ENCODE assay signal across 12 mouse cellular contexts in genomic region chr17:88381106-88381505, GRCm38 (mm10). TPM values are rescaled to one million over a fixed set of nuclear protein-coding genes. Genes with fewer than 3 reads are reported as not detected.
DNase-seq lines count a peak whose midpoint lies in the region; ATAC-seq and TF ChIP-seq lines count a peak whose summit lies in the region.
"Had no signal": no experiment of that assay in that cellular context is flagged by ENCODE, and none has a peak within 500 bp of the region (broad histone marks: within the 10 kb centered on the region; RNA-seq: fewer than 3 reads in every experiment).

No protein-coding gene starts in this region.

- no peaks in the 10 kb centered on the region for H3K36me3 ChIP-seq in testis, adult 2 months (ENCODE audit: control insufficient read depth, insufficient read depth, low read length)
- H3K36me3 ChIP-seq: embryonic facial prominence, embryonic 13.5 days; neural tube, embryonic 15.5 days had no signal

- no peak for TF ChIP-seq POLR2A in testis, adult 2 months (IDR thresholded peaks at IDR 0.05; ENCODE audit: control insufficient read depth, low read depth, low read length)

- H3K4me3 ChIP-seq in testis, adult 2 months (ENCODE audit: control insufficient read depth, low read depth, low read length): no peak overlapping the region
- H3K4me3 ChIP-seq: embryonic facial prominence, embryonic 13.5 days; neural tube, embryonic 15.5 days had no signal

- ATAC-seq in activated CD4-positive, CD25-positive, alpha-beta regulatory T cell, adult 4 months: no peak
- ATAC-seq: hindbrain, postnatal 0 days had no signal

- TF ChIP-seq CTCF in testis, adult 2 months (IDR thresholded peaks at IDR 0.05; ENCODE audit: control insufficient read depth, insufficient read depth, insufficient replicate concordance, low read depth, low read length): peak; percentile 11; the same call in 1 of the 2 replicates

- no peaks in the 10 kb centered on the region for H3K4me1 ChIP-seq in testis, adult 2 months (ENCODE audit: control insufficient read depth, insufficient read depth, low read length)
- H3K4me1 ChIP-seq: embryonic facial prominence, embryonic 13.5 days; neural tube, embryonic 15.5 days had no signal

- peak; percentile 26 to 60 for DNase-seq in cerebellum, postnatal 25 days
- DNase-seq in cerebellum, adult 18-20 months: no peak
- DNase-seq in kidney, postnatal 10 days: peak; percentile 24
- no peak for DNase-seq in kidney, adult 18-20 months
- no peak for DNase-seq in testis, postnatal 10 days (ENCODE audit: low spot score)
- peak; percentile 27 for DNase-seq in skeletal muscle tissue, adult 2 months (ENCODE audit: low read depth, low spot score)
- DNase-seq: adrenal gland, postnatal 10 days had no signal

- no peaks in the 10 kb centered on the region for H3K27me3 ChIP-seq in testis, adult 2 months (ENCODE audit: control insufficient read depth, insufficient read depth, low read length)
- H3K27me3 ChIP-seq: embryonic facial prominence, embryonic 13.5 days; neural tube, embryonic 15.5 days had no signal

- no peak overlapping the region for H3K27ac ChIP-seq in testis, adult 2 months (ENCODE audit: control insufficient read depth, insufficient read depth, low read depth, low read length)
- H3K27ac ChIP-seq: embryonic facial prominence, embryonic 13.5 days; hindbrain, postnatal 0 days; neural tube, embryonic 15.5 days had no signal

RNA-seq across cellular contexts. Expression of gene Foxn2, which starts 59.4 kb away (rescaled TPM):
- 1.7 and 2.1 TPM in 2 replicates for polyA plus RNA-seq in testis, adult 2 months (2012; rRNA removed)
- polyA plus RNA-seq in activated CD4-positive, CD25-positive, alpha-beta regulatory T cell, adult 4 months (2017; shearing (Covaris generic)): 10 to 100 TPM; 34.0 to 36.1 TPM

Comparison
In these comparisons a context has a peak if more than half of its experiments do, and no peak if none do; other contexts are left out.
1. DNase-seq: peak in cerebellum, postnatal 25 days (2 of 2), kidney, postnatal 10 days (single experiment) and skeletal muscle tissue, adult 2 months (single experiment); none in cerebellum, adult 18-20 months (0 of 2), kidney, adult 18-20 months (single experiment) and testis, postnatal 10 days (single experiment).
2. RNA of gene Foxn2, which starts 59.4 kb away (polyA plus RNA-seq): 34.0 to 36.1 TPM in activated CD4-positive, CD25-positive, alpha-beta regulatory T cell, adult 4 months; 1.7 to 2.1 TPM in testis, adult 2 months; every median in the first group is over 10 times any median in the second.